Mouse (Mus musculus) retina, adult 2 months (tissue): ENCODE data around the gene Bbs12.
A peak's percentile ranks its signal among the peaks of the same experiment; 100 is the strongest.

ENCODE experiments used
- DNase-seq: peaks from one replicate; pipeline ENCODE4 v3.0.0-alpha.2; 2012; ENCODE audit warnings: low read depth, low spot score

Bbs12 gene

GRCm38 (mm10) chr3:37326627-37327026 lies 14.3 kb downstream of the Bbs12 start:
- DNase-seq, result no peak

DNA sequence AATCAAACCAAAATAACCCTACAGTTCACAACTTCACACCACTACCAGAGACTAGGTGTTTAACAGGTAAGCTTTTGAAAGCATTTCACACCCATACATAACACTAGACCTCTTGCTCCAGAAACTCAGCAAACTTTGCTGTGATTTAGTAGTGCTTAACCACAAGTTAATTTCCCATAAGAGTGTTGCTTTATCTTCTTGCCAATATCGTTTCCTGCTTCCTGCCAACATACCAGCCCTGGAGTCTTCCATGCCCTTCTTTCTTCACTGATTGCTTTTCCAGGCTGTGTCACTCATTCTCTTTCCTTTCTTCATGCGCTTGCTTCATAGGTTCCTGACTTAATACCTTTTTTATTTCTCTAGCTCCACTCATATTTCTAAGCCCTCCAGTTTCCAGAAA lies 16.1 kb downstream of the Bbs12 start:
- DNase-seq, result no peak

DNA sequence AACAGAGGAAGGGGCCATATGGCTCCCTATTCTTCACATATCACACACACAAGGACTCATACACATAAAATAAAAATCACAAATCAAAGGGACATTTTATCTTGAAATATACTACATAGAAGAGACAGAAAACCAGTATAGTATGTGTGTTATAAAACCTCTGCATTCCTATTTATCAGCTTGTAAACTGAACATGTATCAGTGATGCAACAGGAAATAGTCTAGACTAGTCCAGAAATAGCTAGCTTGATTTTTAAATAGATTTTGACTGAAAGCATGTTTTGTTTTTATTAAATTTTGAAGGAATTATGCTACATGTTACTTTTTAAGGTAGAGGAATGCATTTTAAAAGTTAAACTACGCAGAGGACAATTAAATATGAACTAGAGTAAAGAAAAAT lies 17.6 kb downstream of the Bbs12 start:
- DNase-seq, result no peak

DNA sequence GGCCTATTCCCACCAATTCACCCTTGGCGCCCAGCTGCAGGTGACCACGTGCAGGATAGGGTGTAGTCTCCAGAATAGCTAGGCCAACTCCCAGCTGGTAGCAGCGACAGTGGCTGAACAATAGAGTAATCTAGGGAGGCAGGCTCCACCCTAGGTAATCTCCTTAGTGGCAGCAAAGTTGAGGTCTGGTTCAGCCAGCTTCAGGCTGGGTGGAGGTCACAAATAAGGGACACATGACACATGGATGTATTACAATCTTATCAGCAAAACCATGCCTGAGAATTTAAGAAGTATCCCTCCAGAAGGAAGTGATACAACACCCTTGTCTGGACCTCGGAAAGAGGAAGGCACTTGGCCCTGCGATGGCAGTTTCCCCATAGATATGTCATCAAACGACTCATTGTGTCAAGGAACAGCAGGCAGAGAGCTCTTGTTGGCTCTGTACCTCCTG lies 19.7 kb downstream of the Bbs12 start:
- no peak for DNase-seq

- DNase-seq, result no peak
Measured at GRCm38 (mm10) chr3:37334053-37334452, 21.7 kb downstream of the Bbs12 start.

DNA sequence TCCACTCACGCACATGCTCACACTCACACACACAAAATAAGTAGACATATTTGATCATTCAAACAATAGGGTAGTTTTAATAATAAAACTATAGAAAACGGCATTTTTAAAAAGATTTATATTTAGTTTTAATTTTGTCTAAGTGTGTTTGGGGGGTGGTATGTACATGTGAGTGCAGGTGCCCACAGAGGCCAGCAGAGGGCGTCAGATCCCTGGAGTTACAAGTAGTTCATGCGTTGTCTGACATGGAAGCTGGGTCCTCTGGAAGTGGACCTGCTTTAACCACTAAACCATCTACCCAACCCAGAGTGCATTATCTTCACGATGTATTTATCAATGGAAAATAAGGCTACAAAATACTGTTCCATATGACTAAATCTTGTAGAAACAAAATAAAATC lies 28.8 kb downstream of the Bbs12 start:
- no peak for DNase-seq

DNA sequence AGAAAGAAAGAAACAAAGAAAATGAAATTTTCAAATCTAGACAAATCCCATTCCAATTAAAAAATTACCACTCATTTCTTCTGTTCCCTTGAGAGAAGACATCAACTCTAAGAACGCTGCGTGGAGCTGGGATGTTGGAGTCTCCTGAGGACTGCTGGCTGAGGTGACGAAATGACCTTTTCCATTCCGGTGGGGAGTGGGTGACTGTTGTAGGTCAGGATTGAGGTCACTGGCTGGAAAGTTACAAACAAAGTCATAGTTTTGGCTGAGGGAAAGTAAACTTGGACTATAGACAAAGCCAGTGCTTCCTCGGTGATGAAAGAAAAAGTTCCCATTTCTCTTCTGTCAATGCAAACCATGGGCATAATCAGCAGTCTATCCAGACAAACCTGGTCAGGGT lies 30.5 kb downstream of the Bbs12 start:
- DNase-seq, result no peak

DNA sequence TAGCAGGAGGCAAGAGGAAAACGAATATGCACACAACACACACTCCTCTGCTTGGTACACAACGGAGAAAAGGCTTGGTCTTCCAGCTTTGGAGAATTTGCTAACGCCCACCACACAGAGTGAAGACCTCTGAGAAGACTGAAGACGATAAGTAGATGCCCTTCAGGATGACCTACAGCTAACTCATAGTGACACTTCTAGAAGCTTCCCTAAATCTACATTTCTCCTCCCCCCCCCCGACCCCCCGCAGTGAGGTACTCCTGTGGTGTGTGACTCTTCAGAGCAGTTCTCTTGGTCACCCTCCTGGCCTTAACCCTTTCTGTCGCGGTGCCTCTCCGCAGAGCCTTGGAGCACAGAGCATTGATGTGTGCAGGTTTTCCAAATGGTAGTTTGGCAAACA lies 35.3 kb downstream of the Bbs12 start:
- DNase-seq, result no peak

DNA sequence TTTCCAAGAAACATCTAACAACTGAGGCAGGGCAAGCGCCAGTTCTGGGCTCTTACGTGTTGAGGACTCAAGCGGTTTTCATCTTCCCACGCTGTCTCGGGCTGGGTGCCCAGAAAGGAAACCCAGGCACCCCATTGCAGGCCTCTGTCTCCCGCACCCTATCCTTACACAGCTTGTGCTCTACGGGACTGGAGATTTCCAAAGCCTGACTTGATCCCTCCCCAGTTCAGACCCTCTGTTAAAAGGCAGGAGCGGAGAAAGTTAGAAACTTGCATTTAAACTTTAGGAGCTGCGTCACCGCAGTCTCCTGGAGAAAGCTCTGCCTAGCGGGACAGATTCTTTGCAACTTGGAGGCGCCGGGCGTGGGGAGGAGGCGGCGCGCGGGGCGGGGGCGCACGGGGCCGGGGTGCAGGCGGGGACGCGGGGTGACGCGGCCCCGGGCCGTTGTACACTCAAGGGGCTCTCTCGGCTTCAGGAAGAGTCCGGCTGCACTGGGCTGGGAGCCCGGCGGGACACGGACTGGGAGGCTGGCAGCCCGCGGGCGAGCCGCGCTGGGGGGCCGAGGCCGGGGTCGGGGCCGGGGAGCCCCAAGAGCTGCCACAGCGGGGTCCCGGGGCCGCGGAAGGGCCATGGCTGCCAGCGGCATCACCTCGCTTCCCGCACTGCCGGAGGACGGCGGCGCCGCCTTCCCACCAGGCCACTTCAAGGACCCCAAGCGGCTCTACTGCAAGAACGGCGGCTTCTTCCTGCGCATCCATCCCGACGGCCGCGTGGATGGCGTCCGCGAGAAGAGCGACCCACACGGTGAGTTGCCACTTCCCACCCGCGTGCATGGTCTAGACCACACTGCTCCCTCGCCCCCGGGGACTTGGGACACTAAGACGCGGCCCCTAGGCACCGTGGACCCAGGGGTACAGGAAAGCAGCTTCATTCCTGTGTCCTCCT lies 36.1 kb downstream of the Bbs12 start, which contains the start of gene Fgf2:
TSS of gene Fgf2 (plus strand) at position 126 of the 945 bp plus-strand sequence.
- DNase-seq, result no peak

DNA sequence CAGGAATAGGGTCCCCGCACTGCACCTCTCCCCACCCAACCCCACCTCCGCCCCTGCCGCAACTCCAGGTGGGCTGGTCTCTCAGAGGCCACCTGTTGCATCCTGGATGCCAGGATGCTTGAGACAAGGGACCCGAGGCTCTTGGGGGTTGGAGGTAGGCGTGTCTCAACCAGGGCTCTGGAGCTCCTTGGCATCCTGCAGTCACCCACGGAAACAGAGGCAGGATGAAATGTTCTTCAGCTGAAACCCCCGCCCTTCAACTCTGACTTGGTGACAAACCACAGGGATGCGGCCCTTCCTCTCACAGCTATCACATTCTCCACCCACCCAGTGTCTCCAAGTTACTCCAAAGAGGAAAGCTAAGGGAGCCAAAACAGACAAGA lies 36.8 kb downstream of the Bbs12 start:
- no peak for DNase-seq

DNA sequence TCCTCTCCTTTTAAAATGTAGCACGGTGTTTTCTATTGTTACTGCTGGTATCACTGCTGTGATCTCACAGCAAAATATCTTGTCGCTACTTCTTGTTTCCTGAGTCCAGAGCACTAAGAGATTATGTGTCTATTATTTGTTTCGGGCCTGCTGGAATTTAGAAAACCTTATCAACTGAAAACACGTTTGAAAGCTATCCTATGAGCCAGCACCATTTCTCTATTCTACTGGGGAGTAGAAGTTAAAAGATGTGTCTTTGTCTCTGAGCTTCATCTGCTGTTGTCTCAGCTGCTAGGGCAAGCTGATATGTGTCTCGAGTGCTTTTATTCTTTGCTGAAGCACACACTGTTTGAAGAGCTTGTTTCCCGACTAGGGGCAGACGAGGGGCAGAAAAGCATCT lies 38.0 kb downstream of the Bbs12 start:
- no peak for DNase-seq

GRCm38 (mm10) chr3:37353951-37354481 lies 41.7 kb downstream of the Bbs12 start:
- DNase-seq, result no peak

DNA sequence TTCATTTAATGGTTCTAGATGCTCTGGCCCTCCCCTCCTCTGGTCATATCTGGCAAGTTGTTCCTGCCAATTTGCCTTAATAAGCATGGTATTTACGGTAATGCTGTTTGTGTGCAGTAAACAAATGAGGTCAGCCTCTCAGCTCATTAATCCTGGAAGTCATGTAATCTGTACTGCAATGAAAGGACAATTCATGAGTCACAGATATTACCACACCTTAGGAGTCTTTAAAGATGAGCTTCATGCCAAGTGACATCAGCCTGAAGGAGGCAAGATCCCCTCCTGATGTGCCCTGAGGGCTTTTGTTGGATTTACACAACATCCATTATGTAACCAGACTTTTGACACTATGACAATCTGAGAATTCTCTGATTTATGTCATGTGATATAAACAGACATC lies 42.4 kb downstream of the Bbs12 start:
- DNase-seq, result no peak

DNA sequence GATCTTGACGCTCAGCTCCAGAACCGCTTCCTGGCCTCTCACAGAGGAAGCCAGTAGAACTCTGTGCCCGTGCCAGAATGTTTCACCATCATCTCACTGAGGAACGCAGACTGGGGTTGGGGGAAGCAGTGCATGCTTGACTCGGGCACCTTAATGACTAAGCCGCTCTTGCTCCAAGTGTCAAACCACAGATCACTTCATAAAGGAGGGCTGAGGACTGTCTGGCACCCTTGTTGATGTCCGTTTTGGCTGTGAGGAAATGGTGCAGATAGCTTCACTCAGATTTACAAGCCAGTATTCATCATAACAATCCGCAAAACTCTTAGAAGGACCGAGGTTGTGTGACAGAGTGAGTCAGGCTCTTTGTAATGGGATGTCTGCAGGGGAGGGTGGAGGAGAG lies 48.4 kb downstream of the Bbs12 start:
- DNase-seq, result no peak

DNA sequence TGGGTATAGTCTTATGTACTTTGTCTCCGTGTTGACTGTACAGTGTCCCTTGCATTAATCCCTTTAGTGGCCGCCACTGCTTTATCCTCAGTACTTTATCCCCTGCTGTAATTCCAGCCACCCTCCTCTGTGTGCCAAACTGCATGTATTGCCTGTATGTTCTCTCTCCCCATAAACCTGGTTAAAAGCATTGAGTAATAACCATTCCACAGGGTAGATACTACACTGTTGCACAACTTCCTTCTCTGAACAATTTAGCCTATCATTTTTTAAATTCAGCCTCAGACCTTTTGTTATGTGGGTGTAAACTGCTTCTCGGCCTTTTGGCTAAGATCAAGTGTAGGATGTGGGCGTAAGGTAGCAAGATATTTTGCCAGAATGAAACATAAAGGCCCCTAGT lies 52.8 kb downstream of the Bbs12 start:
- peak; percentile 38 for DNase-seq

DNA sequence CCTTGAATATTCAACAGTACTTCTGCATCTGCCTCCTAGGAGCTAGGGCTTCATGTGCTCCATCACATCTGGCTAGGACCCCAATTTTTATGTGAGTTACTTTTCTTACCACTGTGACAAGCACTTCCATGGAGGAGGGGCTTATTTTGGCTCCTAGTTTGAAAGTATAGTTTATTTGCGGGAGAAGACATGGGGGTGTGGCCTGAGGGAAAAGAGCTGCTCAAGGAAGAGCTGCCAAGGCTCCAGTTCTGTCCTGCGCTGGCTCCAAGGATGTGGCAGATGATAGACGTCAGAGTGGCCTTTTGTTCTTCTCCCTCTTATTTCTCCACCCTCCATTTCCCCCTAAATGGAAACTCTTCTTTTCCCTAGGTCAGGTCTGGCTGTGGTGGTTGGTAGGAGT lies 53.6 kb downstream of the Bbs12 start:
- no peak for DNase-seq

- no peak for DNase-seq
Measured at GRCm38 (mm10) chr3:37366381-37367053, 54.2 kb downstream of the Bbs12 start.

GRCm38 (mm10) chr3:37370407-37370806 lies 58.1 kb downstream of the Bbs12 start:
- no peak for DNase-seq
